Mouse (Mus musculus): ENCODE measurements around the gene Mrps12. TPM values are rescaled to one million over a fixed set of nuclear protein-coding genes. Genes with fewer than 3 reads are reported as not detected.
"Not testable (repeated sequence)": the region's sequence is repeated elsewhere in the genome, so short reads cannot be mapped to it uniquely, and the experiment has no call there.

Gene Mrps12
- polyA plus RNA-seq, 1 experiment from 2014 or later = 73.3 TPM

GRCm38 (mm10) chr7:28702601-28703143 lies 38.9 kb downstream of the Mrps12 start:
- Histone ChIP-seq H3K27ac (ENCODE audit: low read length) (no peak overlapping the region), H3K36me3 (ENCODE audit: control insufficient read depth, insufficient read depth) (no peaks in the 10 kb centered on the region), H3K4me1 (ENCODE audit: control insufficient read depth, low read depth, low read length) (no peaks in the 10 kb centered on the region), H3K9ac (ENCODE audit: low read depth, low read length) (no peak overlapping the region), H3K4me2 (ENCODE audit: low read depth, low read length) (no peak overlapping the region), H3K9me3 (replicated peaks; ENCODE audit: control insufficient read depth, low read length) (0 out of 2 replicates have a peak, but pooled peaks cover 2% of the 10 kb centered on the region), H3K27me3 (ENCODE audit: control insufficient read depth, insufficient read depth, low read depth, low read length) (no peaks in the 10 kb centered on the region), H3K4me3 (ENCODE audit: low read depth, low read length) (no peak overlapping the region)
- ATAC-seq (ENCODE audit: low read depth) = no peak
- WGBS (ENCODE audit: insufficient replicate concordance) = 48% methylated on average over 9 of the region's 9 CpGs

GRCm38 (mm10) chr7:28701306-28701705 lies 40.3 kb downstream of the Mrps12 start:
- not testable (repeated sequence) for H3K4me3 ChIP-seq (ENCODE audit: low read depth, low read length); H3K4me2 ChIP-seq (ENCODE audit: low read depth, low read length); H3K36me3 ChIP-seq (ENCODE audit: control insufficient read depth, insufficient read depth); H3K9me3 ChIP-seq (replicated peaks; ENCODE audit: control insufficient read depth, low read length); H3K27ac ChIP-seq (ENCODE audit: low read length); ATAC-seq (ENCODE audit: low read depth); H3K27me3 ChIP-seq (ENCODE audit: control insufficient read depth, insufficient read depth, low read depth, low read length); H3K4me1 ChIP-seq (ENCODE audit: control insufficient read depth, low read depth, low read length); H3K9ac ChIP-seq (ENCODE audit: low read depth, low read length)
- 80% methylated on average over 12 of the region's 12 CpGs for WGBS (ENCODE audit: insufficient replicate concordance)

GRCm38 (mm10) chr7:28700269-28700668 lies 41.4 kb downstream of the Mrps12 start:
- H3K9ac ChIP-seq (ENCODE audit: low read depth, low read length) = no peak overlapping the region
- no peaks in the 10 kb centered on the region for H3K4me1 ChIP-seq (ENCODE audit: control insufficient read depth, low read depth, low read length)
- H3K27ac ChIP-seq (ENCODE audit: low read length) = no peak overlapping the region
- no peaks in the 10 kb centered on the region for H3K36me3 ChIP-seq (ENCODE audit: control insufficient read depth, insufficient read depth)
- ATAC-seq (ENCODE audit: low read depth) = no peak
- H3K9me3 ChIP-seq (replicated peaks; ENCODE audit: control insufficient read depth, low read length) = 0 out of 2 replicates have a peak, but pooled peaks cover 2% of the 10 kb centered on the region
- no peaks in the 10 kb centered on the region for H3K27me3 ChIP-seq (ENCODE audit: control insufficient read depth, insufficient read depth, low read depth, low read length)
- H3K4me3 ChIP-seq (ENCODE audit: low read depth, low read length) = no peak overlapping the region
- WGBS (ENCODE audit: insufficient replicate concordance) = 72% methylated on average over 4 of the region's 4 CpGs
- no peak overlapping the region for H3K4me2 ChIP-seq (ENCODE audit: low read depth, low read length)

GRCm38 (mm10) chr7:28697277-28697676 lies 44.3 kb downstream of the Mrps12 start:
- H3K27me3 ChIP-seq (ENCODE audit: control insufficient read depth, insufficient read depth, low read depth, low read length) = peaks cover 22% of the 10 kb centered on the region
- no peak for ATAC-seq (ENCODE audit: low read depth)
- H3K4me2 ChIP-seq (ENCODE audit: low read depth, low read length) = no peak overlapping the region
- no peak overlapping the region for H3K4me3 ChIP-seq (ENCODE audit: low read depth, low read length)
- H3K9ac ChIP-seq (ENCODE audit: low read depth, low read length) = no peak overlapping the region
- H3K36me3 ChIP-seq (ENCODE audit: control insufficient read depth, insufficient read depth) = no peaks in the 10 kb centered on the region
- H3K4me1 ChIP-seq (ENCODE audit: control insufficient read depth, low read depth, low read length) = no peaks in the 10 kb centered on the region
- no peak overlapping the region for H3K27ac ChIP-seq (ENCODE audit: low read length)
- 0 out of 2 replicates have a peak, but pooled peaks cover 2% of the 10 kb centered on the region for H3K9me3 ChIP-seq (replicated peaks; ENCODE audit: control insufficient read depth, low read length)
- 59% methylated on average over 11 of the region's 11 CpGs for WGBS (ENCODE audit: insufficient replicate concordance)

- no peaks in the 10 kb centered on the region for H3K9me3 ChIP-seq (replicated peaks; ENCODE audit: control insufficient read depth, low read length)
- H3K4me2 ChIP-seq (ENCODE audit: low read depth, low read length) = no peak overlapping the region
- H3K4me3 ChIP-seq (ENCODE audit: low read depth, low read length) = no peak overlapping the region
- no peak overlapping the region for H3K9ac ChIP-seq (ENCODE audit: low read depth, low read length)
- H3K27me3 ChIP-seq (ENCODE audit: control insufficient read depth, insufficient read depth, low read depth, low read length) = peaks cover 22% of the 10 kb centered on the region
- no peaks in the 10 kb centered on the region for H3K36me3 ChIP-seq (ENCODE audit: control insufficient read depth, insufficient read depth)
- no peak for ATAC-seq (ENCODE audit: low read depth)
- no peak overlapping the region for H3K27ac ChIP-seq (ENCODE audit: low read length)
- no peaks in the 10 kb centered on the region for H3K4me1 ChIP-seq (ENCODE audit: control insufficient read depth, low read depth, low read length)
- WGBS (ENCODE audit: insufficient replicate concordance) = 41% methylated on average over 8 of the region's 8 CpGs
Measured at GRCm38 (mm10) chr7:28694966-28695511, 46.6 kb downstream of the Mrps12 start.

- no peak overlapping the region for H3K4me2 ChIP-seq (ENCODE audit: low read depth, low read length)
- no peak for ATAC-seq (ENCODE audit: low read depth)
- H3K9me3 ChIP-seq (replicated peaks; ENCODE audit: control insufficient read depth, low read length) = no peaks in the 10 kb centered on the region
- H3K4me1 ChIP-seq (ENCODE audit: control insufficient read depth, low read depth, low read length) = no peaks in the 10 kb centered on the region
- H3K27me3 ChIP-seq (ENCODE audit: control insufficient read depth, insufficient read depth, low read depth, low read length) = peaks cover 22% of the 10 kb centered on the region
- H3K4me3 ChIP-seq (ENCODE audit: low read depth, low read length) = no peak overlapping the region
- no peak overlapping the region for H3K9ac ChIP-seq (ENCODE audit: low read depth, low read length)
- H3K27ac ChIP-seq (ENCODE audit: low read length) = no peak overlapping the region
- no peaks in the 10 kb centered on the region for H3K36me3 ChIP-seq (ENCODE audit: control insufficient read depth, insufficient read depth)
- WGBS (ENCODE audit: insufficient replicate concordance) = 10% methylated on average over 14 of the region's 14 CpGs
Measured at GRCm38 (mm10) chr7:28694423-28694822, 47.2 kb downstream of the Mrps12 start.

GRCm38 (mm10) chr7:28693321-28693966 lies 48.2 kb downstream of the Mrps12 start:
- WGBS (ENCODE audit: insufficient replicate concordance) = 2% methylated on average over 35 of the region's 38 CpGs
- H3K4me2 ChIP-seq (ENCODE audit: low read depth, low read length) = peak overlapping the region; percentile 47
- H3K4me1 ChIP-seq (ENCODE audit: control insufficient read depth, low read depth, low read length) = no peaks in the 10 kb centered on the region
- H3K9ac ChIP-seq (ENCODE audit: low read depth, low read length) = no peak overlapping the region
- H3K9me3 ChIP-seq (replicated peaks; ENCODE audit: control insufficient read depth, low read length) = no peaks in the 10 kb centered on the region
- H3K27me3 ChIP-seq (ENCODE audit: control insufficient read depth, insufficient read depth, low read depth, low read length) = peaks cover 22% of the 10 kb centered on the region
- H3K27ac ChIP-seq (ENCODE audit: low read length) = no peak overlapping the region
- ATAC-seq (ENCODE audit: low read depth) = peak; percentile 48
- no peaks in the 10 kb centered on the region for H3K36me3 ChIP-seq (ENCODE audit: control insufficient read depth, insufficient read depth)
- peak overlapping the region; percentile 36 for H3K4me3 ChIP-seq (ENCODE audit: low read depth, low read length)

- peaks cover 22% of the 10 kb centered on the region for H3K27me3 ChIP-seq (ENCODE audit: control insufficient read depth, insufficient read depth, low read depth, low read length)
- H3K4me1 ChIP-seq (ENCODE audit: control insufficient read depth, low read depth, low read length) = no peaks in the 10 kb centered on the region
- peak within 1 kb of the TSS; percentile 47 for H3K4me2 ChIP-seq (ENCODE audit: low read depth, low read length)
- H3K4me3 ChIP-seq (ENCODE audit: low read depth, low read length) = peak within 1 kb of the TSS; percentile 36
- no peaks in the 10 kb centered on the region for H3K9me3 ChIP-seq (replicated peaks; ENCODE audit: control insufficient read depth, low read length)
- WGBS (ENCODE audit: insufficient replicate concordance) = 34% methylated on average over 28 of the region's 30 CpGs
- no peaks in the 10 kb centered on the region for H3K36me3 ChIP-seq (ENCODE audit: control insufficient read depth, insufficient read depth)
- no peak for ATAC-seq (ENCODE audit: low read depth)
- no peak within 1 kb of the TSS for H3K9ac ChIP-seq (ENCODE audit: low read depth, low read length)
- no peak within 1 kb of the TSS for H3K27ac ChIP-seq (ENCODE audit: low read length)
Measured at GRCm38 (mm10) chr7:28692545-28693320, 48.9 kb downstream of the Mrps12 start, which contains the start of gene Fbxo27. Gene Fbxo27 (plus strand): TSS chr7:28692849.
